Mouse (Mus musculus): Measurements from ENCODE around the gene Pskh1. TPM values are rescaled to one million over a fixed set of nuclear protein-coding genes. Genes with fewer than 3 reads are reported as not detected.

The Pskh1 gene
- polyA plus RNA-seq, 1 experiment: 14.4 TPM

GRCm38 (mm10) chr8:105854715-105855216, 45.5 kb upstream of the Pskh1 start, which contains the start of gene Thap11:
Gene Thap11, plus strand, starts transcription at chr8:105855132.
- Histone ChIP-seq H3K36me3 (ENCODE audit: control insufficient read depth, insufficient read depth) (peaks cover 8% of the 10 kb centered on the region), H3K79me3 (ENCODE audit: low read depth) (peaks cover 31% of the 10 kb centered on the region), H3K4me3 (ENCODE audit: insufficient read depth, poor library complexity, severe bottlenecking) (peak within 1 kb of the TSS; percentile 75), H3K27me3 (ENCODE audit: control insufficient read depth, insufficient read depth, insufficient read length) (no peaks in the 10 kb centered on the region), H3ac (ENCODE audit: control insufficient read depth, insufficient read length, low read depth) (peak within 1 kb of the TSS; percentile 71), H3K79me2 (ENCODE audit: control insufficient read depth, insufficient read depth) (peaks cover 66% of the 10 kb centered on the region)
- TF ChIP-seq CTCF (IDR thresholded peaks at IDR 0.05; ENCODE audit: control insufficient read depth, insufficient read depth, insufficient read length) (peak; percentile 74), MAX (IDR thresholded peaks at IDR 0.05) (peak; percentile 66), FOSL1 (IDR thresholded peaks at IDR 0.05; ENCODE audit: insufficient read depth, low read length, poor library complexity, severe bottlenecking) (no peak)

- Histone ChIP-seq H3K4me3 (ENCODE audit: insufficient read depth, poor library complexity, severe bottlenecking) (peak overlapping the region; percentile 75), H3K79me2 (ENCODE audit: control insufficient read depth, insufficient read depth) (peaks cover 60% of the 10 kb centered on the region), H3K27me3 (ENCODE audit: control insufficient read depth, insufficient read depth, insufficient read length) (no peaks in the 10 kb centered on the region), H3ac (ENCODE audit: control insufficient read depth, insufficient read length, low read depth) (peak overlapping the region; percentile 71), H3K36me3 (ENCODE audit: control insufficient read depth, insufficient read depth) (peaks cover 8% of the 10 kb centered on the region), H3K79me3 (ENCODE audit: low read depth) (peaks cover 28% of the 10 kb centered on the region)
- TF ChIP-seq CTCF (IDR thresholded peaks at IDR 0.05; ENCODE audit: control insufficient read depth, insufficient read depth, insufficient read length) (no peak), USF1 (IDR thresholded peaks at IDR 0.05; ENCODE audit: low read depth) (no peak), MAX (IDR thresholded peaks at IDR 0.05) (no peak), CEBPB (IDR thresholded peaks at IDR 0.05; ENCODE audit: low read depth) (no peak), FOSL1 (IDR thresholded peaks at IDR 0.05; ENCODE audit: insufficient read depth, low read length, poor library complexity, severe bottlenecking) (no peak), MYOG (IDR thresholded peaks at IDR 0.05; ENCODE audit: control insufficient read depth, extremely low read depth, insufficient read length) (no peak), MYOD1 (IDR thresholded peaks at IDR 0.05; ENCODE audit: control insufficient read depth, insufficient read length, low read depth) (no peak)
These were observed 44.7 kb upstream of the Pskh1 start for GRCm38 (mm10) chr8:105855248-105856167.

- Histone ChIP-seq H3K79me2 (ENCODE audit: control insufficient read depth, insufficient read depth) (peaks cover 60% of the 10 kb centered on the region), H3K4me3 (ENCODE audit: insufficient read depth, poor library complexity, severe bottlenecking) (peak overlapping the region; percentile 75), H3K79me3 (ENCODE audit: low read depth) (peaks cover 33% of the 10 kb centered on the region), H3K27me3 (ENCODE audit: control insufficient read depth, insufficient read depth, insufficient read length) (no peaks in the 10 kb centered on the region), H3ac (ENCODE audit: control insufficient read depth, insufficient read length, low read depth) (peak overlapping the region; percentile 71), H3K36me3 (ENCODE audit: control insufficient read depth, insufficient read depth) (peaks cover 8% of the 10 kb centered on the region)
- TF ChIP-seq MYOD1 (IDR thresholded peaks at IDR 0.05; ENCODE audit: control insufficient read depth, insufficient read length, low read depth) (no peak), MAX (IDR thresholded peaks at IDR 0.05) (no peak), CTCF (IDR thresholded peaks at IDR 0.05; ENCODE audit: control insufficient read depth, insufficient read depth, insufficient read length) (no peak), FOSL1 (IDR thresholded peaks at IDR 0.05; ENCODE audit: insufficient read depth, low read length, poor library complexity, severe bottlenecking) (no peak), USF1 (IDR thresholded peaks at IDR 0.05; ENCODE audit: low read depth) (no peak), MYOG (IDR thresholded peaks at IDR 0.05; ENCODE audit: control insufficient read depth, extremely low read depth, insufficient read length) (no peak), CEBPB (IDR thresholded peaks at IDR 0.05; ENCODE audit: low read depth) (no peak)
These were observed 43.9 kb upstream of the Pskh1 start for GRCm38 (mm10) chr8:105856168-105856835.

GRCm38 (mm10) chr8:105858495-105858894, 41.7 kb upstream of the Pskh1 start:
- peaks cover 52% of the 10 kb centered on the region for H3K79me3 ChIP-seq (ENCODE audit: low read depth)
- TF ChIP-seq FOSL1 (IDR thresholded peaks at IDR 0.05; ENCODE audit: insufficient read depth, low read length, poor library complexity, severe bottlenecking): no peak
- TF ChIP-seq MYOD1 (IDR thresholded peaks at IDR 0.05; ENCODE audit: control insufficient read depth, insufficient read length, low read depth): no peak
- TF ChIP-seq MAX (IDR thresholded peaks at IDR 0.05): no peak
- TF ChIP-seq CEBPB (IDR thresholded peaks at IDR 0.05; ENCODE audit: low read depth): no peak
- TF ChIP-seq MYOG (IDR thresholded peaks at IDR 0.05; ENCODE audit: control insufficient read depth, extremely low read depth, insufficient read length): no peak
- TF ChIP-seq USF1 (IDR thresholded peaks at IDR 0.05; ENCODE audit: low read depth): no peak
- TF ChIP-seq CTCF (IDR thresholded peaks at IDR 0.05; ENCODE audit: control insufficient read depth, insufficient read depth, insufficient read length): no peak

GRCm38 (mm10) chr8:105859314-105859713, 40.9 kb upstream of the Pskh1 start:
- Histone ChIP-seq H3K36me3 (ENCODE audit: control insufficient read depth, insufficient read depth) (peaks cover 24% of the 10 kb centered on the region), H3ac (ENCODE audit: control insufficient read depth, insufficient read length, low read depth) (no peak overlapping the region), H3K27me3 (ENCODE audit: control insufficient read depth, insufficient read depth, insufficient read length) (no peaks in the 10 kb centered on the region), H3K4me3 (ENCODE audit: insufficient read depth, poor library complexity, severe bottlenecking) (no peak overlapping the region), H3K79me2 (ENCODE audit: control insufficient read depth, insufficient read depth) (peaks cover 85% of the 10 kb centered on the region), H3K79me3 (ENCODE audit: low read depth) (peaks cover 60% of the 10 kb centered on the region)
- TF ChIP-seq MYOG (IDR thresholded peaks at IDR 0.05; ENCODE audit: control insufficient read depth, extremely low read depth, insufficient read length) (no peak), MYOD1 (IDR thresholded peaks at IDR 0.05; ENCODE audit: control insufficient read depth, insufficient read length, low read depth) (no peak), CEBPB (IDR thresholded peaks at IDR 0.05; ENCODE audit: low read depth) (no peak), FOSL1 (IDR thresholded peaks at IDR 0.05; ENCODE audit: insufficient read depth, low read length, poor library complexity, severe bottlenecking) (no peak), USF1 (IDR thresholded peaks at IDR 0.05; ENCODE audit: low read depth) (no peak), CTCF (IDR thresholded peaks at IDR 0.05; ENCODE audit: control insufficient read depth, insufficient read depth, insufficient read length) (no peak), MAX (IDR thresholded peaks at IDR 0.05) (no peak)

More at GRCm38 (mm10) chr8:105858495-105858894, 41.7 kb upstream of the Pskh1 start:
- H3K27me3 ChIP-seq (ENCODE audit: control insufficient read depth, insufficient read depth, insufficient read length): no peaks in the 10 kb centered on the region
- H3K79me2 ChIP-seq (ENCODE audit: control insufficient read depth, insufficient read depth): peaks cover 77% of the 10 kb centered on the region
- H3K4me3 ChIP-seq (ENCODE audit: insufficient read depth, poor library complexity, severe bottlenecking): no peak overlapping the region
- H3K36me3 ChIP-seq (ENCODE audit: control insufficient read depth, insufficient read depth): peaks cover 16% of the 10 kb centered on the region
- H3ac ChIP-seq (ENCODE audit: control insufficient read depth, insufficient read length, low read depth): no peak overlapping the region
